Mouse (Mus musculus): ENCODE measurements at regions not wholly inside any gene's neighbourhood (a gene's known extent, or its start where the extent isn't known, plus 50 kb on each side); places are given as distances from the start of the nearest gene placed in this dataset.

DNA sequence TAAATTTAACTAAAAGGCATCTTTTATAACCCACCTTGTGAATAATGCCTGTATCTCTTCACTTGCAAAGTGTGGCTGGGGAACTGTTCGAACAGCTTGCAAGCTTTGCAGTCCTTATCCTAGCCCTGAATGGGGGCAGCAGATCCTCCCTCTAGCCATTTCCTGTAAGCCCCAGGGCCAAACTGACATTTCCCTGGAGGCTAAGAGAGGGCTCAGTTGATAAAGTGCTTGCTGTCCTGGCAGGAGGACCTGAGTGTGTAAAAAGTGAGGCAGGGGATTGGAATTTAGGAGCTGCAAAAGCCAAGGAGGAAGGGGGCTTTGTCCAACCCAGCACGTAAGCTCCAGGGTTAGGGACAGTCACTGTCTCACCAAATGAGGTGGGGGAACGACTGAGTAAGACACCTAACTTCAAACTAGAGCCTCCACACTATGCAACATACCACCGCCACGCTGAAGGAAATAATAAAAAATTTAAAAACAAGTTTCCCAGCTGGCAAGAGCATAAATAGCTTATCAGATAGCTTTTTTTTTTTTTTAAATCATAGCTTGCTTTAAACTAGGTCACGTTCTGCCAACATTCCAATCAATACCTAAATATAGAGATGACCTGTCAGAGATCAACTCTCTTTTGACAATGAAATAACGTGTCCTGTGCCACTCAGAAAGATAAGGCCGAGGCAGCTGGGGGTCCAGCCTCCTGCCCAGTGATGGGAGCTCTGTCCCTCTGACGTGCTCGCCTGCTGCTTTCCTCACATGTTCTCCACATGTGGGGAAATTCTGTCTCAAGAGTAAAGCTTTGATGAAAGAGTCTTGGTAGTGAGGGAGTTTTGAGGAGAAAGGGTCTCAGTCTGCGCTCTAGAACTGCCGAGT is 146.0 kb downstream of the Zfp36l1 start:
- DNase-seq (ENCODE audit: low read depth) = peak; percentile 52

DNA sequence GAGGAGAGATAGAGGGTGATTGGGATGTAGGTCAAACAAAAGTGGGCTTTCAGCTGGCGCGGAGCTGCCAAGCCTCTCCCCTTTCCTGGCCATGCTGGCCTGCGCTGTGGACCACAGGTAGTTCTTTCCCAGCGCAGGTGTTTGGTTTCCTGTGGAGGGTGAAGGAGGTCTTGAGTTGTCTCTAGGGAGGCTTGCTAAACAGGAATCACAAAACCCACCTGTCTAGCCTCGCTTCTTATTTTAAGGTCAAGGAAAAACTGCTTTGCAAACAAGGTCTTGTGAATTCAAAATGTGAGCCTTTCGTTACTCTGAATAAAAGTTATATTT is 146.6 kb downstream of the Zfp36l1 start:
- no peak for DNase-seq (ENCODE audit: low read depth)

DNA sequence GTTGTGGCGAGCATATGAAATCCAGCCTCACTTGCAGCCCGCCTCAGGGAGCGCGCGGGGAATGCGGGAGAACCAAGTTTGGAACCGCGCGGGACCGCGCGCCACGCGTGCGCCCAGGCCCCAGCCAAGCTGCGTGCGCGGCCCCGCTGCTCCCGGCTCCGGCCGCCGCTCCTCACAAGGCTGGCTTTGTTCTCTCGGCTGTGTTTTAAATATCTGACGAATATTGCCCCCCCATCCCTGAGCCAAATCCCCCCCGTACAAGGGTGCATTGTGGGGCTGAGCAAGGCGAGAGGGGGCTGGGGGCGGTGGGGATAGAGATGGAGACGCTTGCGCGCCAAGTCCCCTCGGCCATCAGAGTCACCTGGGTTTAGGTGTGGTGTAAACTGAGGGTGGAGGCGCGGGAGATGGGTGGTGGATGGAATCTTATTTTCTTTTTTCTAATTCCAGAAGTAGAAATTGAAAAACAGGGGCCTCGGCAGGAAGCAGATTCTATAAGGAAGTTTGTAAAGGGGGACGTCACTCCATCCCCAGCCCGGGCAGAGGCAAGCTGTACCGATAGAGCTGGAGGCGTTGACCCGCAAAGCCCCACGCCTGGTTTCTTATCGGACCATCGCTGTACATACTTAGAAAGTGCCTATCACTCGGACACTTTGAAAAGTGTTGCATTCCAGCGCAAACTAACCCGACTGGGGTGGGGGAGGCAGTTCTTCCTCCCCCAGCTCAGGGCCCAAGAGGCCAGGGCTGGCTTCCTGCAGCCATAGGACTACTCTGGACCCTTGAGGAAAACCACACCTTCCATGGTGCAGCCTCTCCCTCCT is 147.1 kb downstream of the Zfp36l1 start:
- peak; percentile 56 for DNase-seq (ENCODE audit: low read depth)

DNA sequence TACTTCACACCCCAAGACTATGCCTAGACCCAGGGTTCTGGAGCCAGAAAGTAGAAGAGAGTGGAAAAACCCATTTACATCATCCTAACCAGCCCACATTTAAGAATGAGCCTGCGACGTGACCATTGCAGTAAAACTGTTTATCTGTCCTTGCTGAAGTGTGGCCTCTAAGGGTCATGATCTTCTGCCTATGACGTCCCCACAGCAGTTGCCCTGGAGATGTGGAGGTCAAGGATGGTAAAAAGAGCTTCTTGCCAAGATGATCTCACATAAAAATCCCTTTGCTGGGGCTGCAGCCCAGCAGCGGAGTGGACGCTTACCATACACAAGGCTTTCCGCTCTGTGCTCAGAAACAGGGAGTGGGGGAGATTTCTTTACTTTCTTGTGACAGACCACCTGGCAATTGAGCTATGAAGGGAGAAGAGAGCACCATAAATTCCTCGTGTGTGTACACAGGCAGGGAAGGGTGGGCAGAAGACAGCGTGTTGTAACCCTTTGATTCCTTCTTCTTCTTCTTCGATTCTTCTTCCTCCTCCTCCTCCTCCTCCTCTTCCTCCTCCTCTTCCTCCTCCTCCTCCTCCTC is 149.3 kb downstream of the Zfp36l1 start:
- DNase-seq (ENCODE audit: low read depth) = no peak

DNA sequence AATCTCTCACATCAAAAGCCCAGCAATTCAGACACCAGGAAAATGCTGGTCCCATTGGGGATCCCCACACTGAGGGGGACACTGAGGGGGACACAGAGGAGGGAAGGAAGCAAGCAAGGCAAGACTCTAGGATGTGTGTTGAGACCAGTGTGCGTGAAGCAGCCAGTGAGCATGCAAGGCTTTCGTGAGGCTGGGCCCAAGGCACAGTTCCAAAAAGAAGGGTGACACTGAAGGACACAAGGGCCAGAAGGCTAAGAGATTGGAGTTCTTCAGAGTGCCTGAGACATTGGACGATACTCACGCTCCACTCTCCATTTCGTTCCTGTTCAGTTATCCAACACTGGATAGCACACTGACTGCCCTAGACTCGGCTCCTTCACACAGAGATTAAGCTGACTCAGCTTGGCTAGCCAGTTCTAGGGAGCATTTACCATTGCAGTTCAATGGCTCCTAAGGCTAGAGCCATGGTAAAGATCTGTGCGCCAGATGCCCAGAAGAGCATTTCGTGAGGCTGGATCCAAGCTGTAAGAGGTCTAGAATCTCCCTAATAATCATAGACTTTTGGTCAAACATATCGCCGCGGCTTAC is 150.1 kb downstream of the Zfp36l1 start:
- no peak for DNase-seq (ENCODE audit: low read depth)

DNA sequence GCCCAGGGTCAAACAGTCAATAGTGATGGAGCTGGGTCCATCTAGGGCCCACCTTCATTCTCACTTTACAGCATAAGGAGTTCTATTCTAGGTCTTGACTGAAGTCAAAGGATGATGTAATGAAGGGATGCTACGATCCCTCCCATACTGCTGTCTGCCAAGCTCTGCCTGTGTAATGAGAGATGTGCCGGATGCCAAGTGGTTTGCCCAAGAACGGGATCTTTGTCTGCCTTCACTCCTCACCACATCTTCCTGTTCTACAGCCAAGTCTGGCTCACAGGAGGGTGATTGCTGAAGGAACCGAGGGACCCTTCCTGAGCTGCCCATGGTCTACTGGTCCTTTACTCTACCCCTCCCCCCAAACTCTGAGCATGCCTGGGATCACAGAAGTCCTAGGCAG is 150.9 kb downstream of the Zfp36l1 start:
- DNase-seq (ENCODE audit: low read depth) = peak; percentile 61

DNA sequence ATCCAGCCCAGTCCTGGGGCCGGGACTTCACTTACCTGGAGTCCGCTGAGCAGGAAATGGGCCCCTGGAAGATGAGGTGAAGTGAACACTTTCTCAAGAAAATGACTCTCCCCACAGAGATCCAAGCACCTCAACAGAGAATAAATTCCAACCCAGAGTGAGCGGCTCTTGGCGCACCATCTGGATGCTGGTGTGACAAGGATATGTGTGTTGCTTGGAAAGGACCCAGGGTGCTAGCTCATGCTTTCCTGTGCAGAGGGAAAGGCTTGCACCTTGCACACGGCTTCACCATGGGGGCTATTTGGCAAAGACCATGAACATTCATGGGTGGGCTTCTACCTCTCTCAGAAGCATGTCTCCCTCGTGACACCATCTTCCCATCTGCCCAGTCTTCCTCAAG is 151.7 kb downstream of the Zfp36l1 start:
- no peak for DNase-seq (ENCODE audit: low read depth)

DNA sequence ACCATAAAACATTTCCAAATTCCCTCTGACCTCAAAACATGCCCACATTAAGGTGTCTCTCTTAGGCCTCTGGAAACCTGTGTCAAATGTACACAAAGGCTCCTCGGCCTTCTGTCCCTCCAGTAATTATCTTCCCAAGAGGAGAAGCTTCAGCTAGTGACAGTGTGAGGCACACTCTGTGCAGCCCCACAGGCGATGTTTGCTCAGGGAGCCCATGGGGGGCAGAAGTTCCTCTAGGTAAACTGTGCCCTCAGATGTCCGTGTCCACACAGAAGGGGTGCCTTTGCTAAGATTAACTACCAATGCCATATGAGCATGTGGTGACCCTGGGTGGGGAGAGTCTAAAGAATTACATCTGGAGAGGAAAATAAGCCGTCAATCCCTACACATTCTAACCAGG is 152.4 kb downstream of the Zfp36l1 start:
- DNase-seq (ENCODE audit: low read depth) = no peak

DNA sequence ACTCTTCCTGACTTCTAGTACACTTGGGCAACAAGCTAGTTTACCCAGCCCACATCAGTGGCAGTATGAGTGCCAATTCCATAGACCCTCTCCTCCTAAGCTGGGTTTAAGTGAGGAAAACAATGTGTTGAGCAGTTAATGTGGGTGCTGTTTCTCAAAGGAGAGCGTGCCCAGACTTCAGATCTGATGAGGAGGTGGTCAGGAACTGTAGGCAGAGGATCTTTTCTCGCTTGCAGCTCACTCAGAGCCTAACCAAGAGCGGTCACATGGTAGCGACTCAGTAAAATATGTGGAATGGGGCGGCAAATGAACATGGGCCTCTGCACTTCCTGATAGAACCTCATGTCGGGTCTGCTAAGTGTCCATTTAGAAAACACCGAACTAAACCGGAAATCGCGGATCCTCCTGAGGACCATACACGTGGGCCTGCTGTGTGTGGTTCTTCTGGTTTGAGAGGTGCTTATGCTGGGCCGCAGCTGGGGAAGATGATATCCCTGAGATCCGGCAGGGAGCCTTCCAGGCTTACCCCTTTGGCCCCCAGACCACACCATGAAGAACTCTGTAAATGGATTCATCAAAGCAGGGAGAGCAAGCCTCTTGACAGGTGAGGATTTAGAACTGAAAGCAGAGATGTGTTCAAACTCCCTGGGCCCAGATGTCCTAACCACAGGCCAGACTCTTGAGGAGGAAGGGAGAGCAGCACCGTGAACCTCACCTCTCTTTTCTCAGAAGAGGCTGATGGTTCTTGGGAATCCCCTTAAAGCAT is 153.1 kb downstream of the Zfp36l1 start:
- DNase-seq (ENCODE audit: low read depth) = no peak

DNA sequence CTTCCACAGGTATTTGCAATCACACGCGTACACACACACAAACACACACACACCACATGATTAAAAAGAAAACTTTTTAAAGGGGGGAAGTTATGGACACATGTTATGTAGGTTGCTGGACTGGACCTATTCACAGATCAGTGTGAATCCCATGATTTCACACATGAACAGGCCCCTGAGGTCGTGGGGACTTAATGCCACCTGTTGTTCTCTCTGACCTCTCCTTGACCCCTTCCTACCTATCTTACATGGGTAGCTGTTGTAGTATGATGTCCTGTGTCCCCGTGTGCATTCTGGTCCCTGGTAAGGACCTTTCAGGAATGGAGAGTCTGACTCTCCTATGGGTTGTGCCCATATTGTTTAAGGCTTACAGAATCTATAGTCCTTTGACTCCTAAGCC is 155.6 kb downstream of the Zfp36l1 start:
- no peak for DNase-seq (ENCODE audit: low read depth)

DNA sequence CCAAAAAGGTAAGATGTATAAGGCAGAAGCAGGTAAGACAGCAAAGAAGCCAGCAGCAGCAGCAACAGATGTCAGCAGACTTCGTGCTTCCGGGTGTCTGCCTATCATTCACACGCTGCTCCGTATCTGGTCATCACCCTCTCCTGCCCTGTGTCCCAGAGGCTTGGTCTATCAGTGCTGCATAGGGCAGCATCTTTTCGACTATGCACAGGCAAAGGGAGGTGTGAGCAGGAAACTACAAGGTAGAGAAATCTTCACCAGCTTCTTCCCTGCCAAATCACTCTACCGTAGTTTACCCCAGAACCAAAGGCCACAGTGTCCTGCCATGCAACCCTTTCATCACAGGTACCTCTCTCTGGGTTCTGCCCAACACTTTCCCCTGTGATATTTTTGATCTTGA is 156.5 kb downstream of the Zfp36l1 start:
- DNase-seq (ENCODE audit: low read depth) = no peak

DNA sequence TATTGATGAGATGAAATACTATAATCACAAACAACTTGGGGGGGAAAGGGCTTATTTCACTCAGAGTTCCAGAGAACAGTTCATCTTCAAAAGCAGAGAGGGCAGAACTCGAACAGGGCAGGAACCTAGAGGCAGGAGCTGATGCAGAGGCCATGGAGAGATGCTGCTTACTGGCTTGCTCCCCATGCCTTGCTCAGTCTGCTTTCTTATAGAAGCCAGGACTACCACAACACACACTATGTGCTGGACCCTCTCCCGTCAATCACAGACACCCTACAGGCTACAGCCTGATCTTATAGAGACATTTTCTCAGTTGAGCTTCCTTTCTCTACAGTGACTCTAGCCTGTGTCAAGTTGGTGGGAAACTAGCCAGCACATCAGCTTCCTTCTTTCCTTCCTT is 157.3 kb downstream of the Zfp36l1 start:
- DNase-seq (ENCODE audit: low read depth) = no peak

DNA sequence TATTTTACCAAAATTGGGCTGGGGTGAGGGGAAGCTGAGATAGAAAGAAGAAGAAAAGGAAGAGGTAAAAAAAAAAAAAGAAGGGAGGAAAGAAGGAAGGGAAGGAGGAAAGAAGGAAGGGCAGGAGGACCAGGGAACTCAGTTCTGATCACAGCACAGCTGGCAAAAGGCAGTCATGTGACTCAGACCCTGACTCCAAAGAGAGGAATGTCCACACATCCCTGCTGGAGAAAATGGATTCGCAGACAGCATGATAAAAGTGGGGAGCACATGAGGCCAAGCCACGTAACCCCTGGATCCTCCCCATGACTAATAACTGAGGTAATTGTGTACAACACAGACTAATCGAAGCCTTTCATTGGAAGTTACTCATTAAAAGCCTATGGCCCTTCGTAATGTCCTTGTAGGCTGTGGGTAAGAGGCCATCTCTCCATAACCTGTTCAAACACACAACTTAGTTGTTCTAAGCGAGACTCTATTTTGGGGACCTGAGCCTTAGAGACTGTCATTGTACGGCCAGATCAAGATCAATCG is 162.2 kb downstream of the Zfp36l1 start:
- peak; percentile 73 for DNase-seq (ENCODE audit: low read depth)

DNA sequence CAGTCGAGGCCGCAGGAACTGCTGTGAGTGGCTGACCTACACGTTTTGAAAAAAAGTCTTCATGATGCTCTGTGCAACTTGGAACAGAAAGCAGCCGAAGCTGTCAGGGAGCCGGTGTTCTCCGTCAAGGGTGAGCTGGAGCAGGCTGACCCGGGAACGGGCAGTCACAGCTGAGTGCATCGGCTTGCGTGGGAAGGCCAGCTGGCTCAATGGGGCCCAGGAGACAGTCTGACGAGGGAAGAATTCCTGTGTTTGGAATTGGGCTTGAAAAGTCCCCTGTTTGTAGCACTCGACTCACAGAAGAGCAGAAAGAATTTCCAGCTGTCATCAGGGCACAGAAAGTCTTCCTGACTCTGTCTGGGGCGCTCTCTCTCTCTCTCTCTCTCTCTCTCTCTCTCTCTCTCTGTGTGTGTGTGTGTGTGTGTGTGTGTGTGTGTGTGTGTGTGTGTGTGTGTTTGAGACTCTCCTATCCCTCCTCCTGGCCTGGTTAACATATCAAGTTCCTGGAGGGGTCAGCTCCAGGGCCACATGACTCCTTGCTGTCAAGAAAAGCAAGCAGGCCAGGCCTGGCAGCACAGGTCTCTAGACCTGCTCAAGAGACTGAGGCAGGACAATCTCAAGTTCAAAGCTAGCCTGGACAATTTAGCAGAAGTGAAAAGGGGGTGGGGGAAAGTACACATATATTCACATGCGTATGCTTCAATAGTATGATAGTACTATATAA is 163.6 kb downstream of the Zfp36l1 start:
- peak; percentile 60 for DNase-seq (ENCODE audit: low read depth)

DNA sequence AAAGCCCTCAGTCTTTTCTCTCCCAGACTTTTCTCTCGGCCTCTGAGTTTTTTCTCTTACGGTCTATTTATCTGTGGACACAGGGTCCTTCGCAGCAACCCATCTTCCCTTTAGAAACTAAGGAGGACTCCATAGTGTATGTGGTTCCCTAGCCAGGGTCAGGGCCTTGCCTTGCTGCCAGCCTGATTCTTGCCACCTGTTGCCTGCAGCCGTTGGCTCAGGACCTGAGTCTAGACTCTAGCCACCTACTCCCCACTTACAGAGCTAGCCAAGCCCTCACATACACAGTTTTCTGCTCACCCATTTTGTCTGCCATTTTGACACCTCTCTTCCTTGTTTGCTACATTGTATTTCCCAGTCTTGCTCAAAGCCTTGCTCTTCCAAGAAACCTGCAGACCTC is 165.2 kb downstream of the Zfp36l1 start:
- DNase-seq (ENCODE audit: low read depth) = no peak

DNA sequence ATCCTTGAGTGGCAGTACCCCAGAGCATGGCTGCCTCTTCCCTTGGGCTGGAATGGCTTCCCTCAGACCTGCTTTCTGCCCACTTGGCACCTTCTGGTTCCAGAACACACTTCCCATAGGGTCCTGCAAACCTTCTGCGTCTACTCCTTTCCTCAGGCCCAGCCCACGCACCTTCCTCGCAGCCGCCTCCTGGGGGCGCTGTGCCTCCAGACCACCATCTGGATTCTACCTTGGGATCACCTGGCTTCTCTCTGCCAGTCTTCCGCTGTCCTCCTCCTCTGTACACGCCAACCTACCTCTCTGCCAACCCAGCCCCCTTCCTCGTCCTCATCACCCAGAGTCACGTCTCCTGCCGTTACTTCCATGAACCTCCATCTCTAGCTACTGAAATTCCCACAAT is 166.0 kb downstream of the Zfp36l1 start:
- no peak for DNase-seq (ENCODE audit: low read depth)

DNA sequence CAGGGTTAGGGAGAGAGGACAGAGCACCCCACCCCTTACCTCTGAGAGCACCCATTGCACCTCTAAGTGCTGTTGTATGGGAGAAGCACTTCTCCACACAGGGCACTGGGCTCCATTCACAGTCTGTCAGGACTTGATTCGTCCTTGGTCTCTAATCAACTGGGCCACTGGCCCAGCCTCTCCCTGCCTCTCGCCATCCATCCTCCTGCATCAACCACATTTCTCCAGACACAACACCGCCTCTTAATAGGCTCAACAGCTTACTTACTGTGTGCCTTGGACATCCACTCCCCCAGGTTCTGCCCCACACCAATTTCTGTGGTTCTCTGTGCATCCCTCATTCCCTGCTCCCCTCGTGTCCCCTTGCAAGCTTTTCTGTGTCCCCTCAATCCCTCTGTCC is 166.9 kb downstream of the Zfp36l1 start:
- DNase-seq (ENCODE audit: low read depth) = no peak

DNA sequence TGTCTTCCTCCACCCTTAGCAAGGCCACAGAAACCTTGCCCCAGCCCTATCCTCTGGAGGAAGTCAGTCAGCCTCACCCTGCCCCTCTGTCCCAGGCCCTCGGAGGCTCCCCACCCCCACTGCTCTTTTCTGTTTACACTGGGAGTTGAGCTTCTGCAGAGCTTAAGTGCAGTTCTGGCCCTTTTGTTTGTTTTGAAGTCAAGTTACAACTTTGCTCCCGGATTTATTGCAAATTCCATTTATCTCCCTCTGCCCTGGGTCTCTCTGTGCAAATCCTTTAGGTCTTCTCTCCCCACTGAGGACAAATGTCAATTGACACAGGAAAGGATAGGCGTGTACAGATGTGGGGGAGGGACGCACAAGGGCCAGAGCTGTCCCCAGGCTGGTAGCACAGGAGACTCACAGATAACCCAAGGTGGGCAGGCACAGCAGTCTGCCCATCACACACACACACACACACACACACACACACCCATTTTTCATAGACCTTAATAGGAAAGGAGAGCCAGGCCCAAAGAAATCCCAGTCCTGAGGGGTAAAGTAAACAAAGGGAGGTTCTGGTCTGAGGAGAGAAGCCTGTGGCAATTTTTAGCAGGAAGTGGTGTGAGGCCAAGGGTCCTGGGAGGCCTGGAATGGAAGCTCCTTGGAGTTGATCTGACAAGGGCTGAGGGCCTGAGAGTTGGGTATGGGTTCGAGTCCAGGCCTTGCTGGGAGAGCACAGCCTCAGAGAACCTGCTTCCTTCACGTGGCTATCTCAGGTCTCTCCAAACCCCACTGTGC is 167.9 kb downstream of the Zfp36l1 start:
- peak; percentile 58 for DNase-seq (ENCODE audit: low read depth)

DNA sequence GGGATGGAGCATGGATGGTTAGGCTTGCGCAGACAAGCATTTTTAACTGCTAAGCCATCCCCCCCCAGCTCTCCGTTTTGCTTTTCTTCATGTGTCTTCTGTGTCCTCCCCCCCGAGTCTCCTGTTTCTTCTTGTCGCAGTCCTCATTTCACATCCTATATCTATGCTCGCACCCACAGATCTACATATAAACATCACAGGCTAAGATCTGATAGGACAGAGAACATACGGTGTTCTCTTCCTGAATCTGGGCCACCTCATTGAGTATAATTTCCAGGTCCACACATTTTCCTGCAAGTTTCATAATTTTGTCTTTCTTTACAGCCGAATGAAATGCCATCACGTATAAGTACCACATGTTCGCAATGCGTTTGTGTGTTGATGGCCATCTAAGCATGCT is 168.7 kb downstream of the Zfp36l1 start:
- no peak for DNase-seq (ENCODE audit: low read depth)

DNA sequence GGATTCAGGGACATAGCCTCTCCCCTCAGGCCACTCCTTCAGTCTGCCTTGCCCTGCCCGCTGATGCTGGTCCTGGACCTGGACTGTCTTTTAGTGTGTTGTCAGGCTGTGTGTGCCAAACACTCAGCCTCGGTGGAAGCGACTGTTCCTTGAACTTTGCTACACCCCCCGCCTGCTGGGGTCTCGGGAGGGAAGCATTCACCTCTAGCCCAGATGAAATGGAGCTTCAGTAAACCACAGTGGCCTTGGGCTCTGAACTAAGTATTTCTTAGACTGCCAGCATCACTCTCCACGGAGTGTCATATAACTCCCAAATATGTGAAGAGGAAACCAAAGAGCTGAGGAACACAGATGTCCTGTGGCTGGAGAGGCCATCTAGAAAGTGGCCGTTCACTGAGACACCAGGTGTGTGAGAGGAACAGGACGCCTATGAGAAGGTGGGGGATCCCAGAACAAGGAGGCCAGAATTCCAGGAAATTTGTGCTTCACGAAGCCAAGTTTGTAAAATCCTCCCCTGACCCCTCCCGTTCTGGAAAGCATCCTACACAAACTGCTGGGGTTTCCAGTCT is 170.2 kb downstream of the Zfp36l1 start:
- DNase-seq (ENCODE audit: low read depth) = peak; percentile 62
